Mouse (Mus musculus): ENCODE measurements around the gene Asb13.
A peak's percentile ranks its signal among the peaks of the same experiment; 100 is the strongest.

Asb13 gene

GRCm38 (mm10) chr13:3633895-3634811 lies at the start of gene Asb13:
Gene Asb13, plus strand, starts transcription at chr13:3634032.
- DNase-seq (ENCODE audit: low read depth), result peak; percentile 90

GRCm38 (mm10) chr13:3590789-3591188 lies 43.0 kb upstream of the Asb13 start:
- DNase-seq (ENCODE audit: low read depth), result no peak

- DNase-seq (ENCODE audit: low read depth), result no peak
Measured at GRCm38 (mm10) chr13:3594311-3594710, 39.5 kb upstream of the Asb13 start.

GRCm38 (mm10) chr13:3596232-3596631 lies 37.6 kb upstream of the Asb13 start:
- no peak for DNase-seq (ENCODE audit: low read depth)

GRCm38 (mm10) chr13:3609780-3610117 lies 24.1 kb upstream of the Asb13 start:
- DNase-seq (ENCODE audit: low read depth), result no peak

GRCm38 (mm10) chr13:3610118-3610794 lies 23.6 kb upstream of the Asb13 start:
- DNase-seq (ENCODE audit: low read depth), result peak; percentile 73

- DNase-seq (ENCODE audit: low read depth), result peak; percentile 99
Measured at GRCm38 (mm10) chr13:3610795-3611438, 22.9 kb upstream of the Asb13 start, which contains the start of gene Fam208b. Gene Fam208b, minus strand, starts transcription at chr13:3611108.

GRCm38 (mm10) chr13:3627139-3627538 lies 6.7 kb upstream of the Asb13 start:
- no peak for DNase-seq (ENCODE audit: low read depth)

GRCm38 (mm10) chr13:3628102-3628501 lies 5.7 kb upstream of the Asb13 start:
- DNase-seq (ENCODE audit: low read depth), result no peak

- no peak for DNase-seq (ENCODE audit: low read depth)
Measured at GRCm38 (mm10) chr13:3632551-3632950, 1.3 kb upstream of the Asb13 start.

GRCm38 (mm10) chr13:3633131-3633530 lies 701 bp upstream of the Asb13 start:
- peak; percentile 15 for DNase-seq (ENCODE audit: low read depth)

- DNase-seq (ENCODE audit: low read depth), result no peak
Measured at GRCm38 (mm10) chr13:3635076-3635475, 1.2 kb downstream of the Asb13 start.

- peak; percentile 87 for DNase-seq (ENCODE audit: low read depth)
Measured at GRCm38 (mm10) chr13:3636797-3637196, 3.0 kb downstream of the Asb13 start.

- peak; percentile 53 for DNase-seq (ENCODE audit: low read depth)
Measured at GRCm38 (mm10) chr13:3642049-3642448, 8.2 kb downstream of the Asb13 start.

- no peak for DNase-seq (ENCODE audit: low read depth)
Measured at GRCm38 (mm10) chr13:3642538-3642937, 8.7 kb downstream of the Asb13 start.

- no peak for DNase-seq (ENCODE audit: low read depth)
Measured at GRCm38 (mm10) chr13:3644871-3645270, 11.0 kb downstream of the Asb13 start.

- no peak for DNase-seq (ENCODE audit: low read depth)
Measured at GRCm38 (mm10) chr13:3645919-3646318, 12.1 kb downstream of the Asb13 start.

GRCm38 (mm10) chr13:3646566-3646965 lies 12.7 kb downstream of the Asb13 start:
- no peak for DNase-seq (ENCODE audit: low read depth)

GRCm38 (mm10) chr13:3650569-3650968 lies 16.7 kb downstream of the Asb13 start:
- DNase-seq (ENCODE audit: low read depth), result no peak

GRCm38 (mm10) chr13:3654432-3654831 lies 20.6 kb downstream of the Asb13 start:
- DNase-seq (ENCODE audit: low read depth), result no peak

GRCm38 (mm10) chr13:3659163-3660160 lies 25.6 kb downstream of the Asb13 start:
- no peak for DNase-seq (ENCODE audit: low read depth)

Measured in naive thymus-derived CD4-positive, alpha-beta T cell, adult 2 months (primary cell).